Mouse (Mus musculus) left cerebral cortex, postnatal 36 days (tissue): Measurements from ENCODE around the gene Cnp. TPM values are rescaled to one million over a fixed set of nuclear protein-coding genes. Genes with fewer than 3 reads are reported as not detected.
"Not testable (repeated sequence)": the region's sequence is repeated elsewhere in the genome, so short reads cannot be mapped to it uniquely, and the experiment has no call there.

ENCODE experiments used
- DNase-seq, 2 experiments: peaks; one replicate each; pipeline ENCODE4 v3.0.0; 2021 to 2022; ENCODE audit warnings: low spot score in 2 of 2, mixed read lengths in 1 of 2
- intact Hi-C: fragments of 180-260 bp; cut with DNase I; formaldehyde crosslinking; loops from one replicate; pipeline ENCODE4 v1.15.1; 2025
- total RNA-seq, 2 experiments: library from RNA; stranded (reverse); gene quantifications; 2 replicates each; pipeline ENCODE4 v1.2.3; 2021

Gene Cnp
- total RNA-seq = 100 to 1,000 TPM; 167 to 298 TPM

- DNase-seq = peak; percentile 60 to 68
- intact Hi-C loops = loop anchor here (1.0 to 5.0 kb wide), 2 partner anchors 44 to 187 kb away; partner anchors contain the start of genes Hcrt and Nkiras2
These were observed at the start of gene Cnp for GRCm38 (mm10) chr11:100574708-100575483. Gene Cnp, plus strand, starts transcription at chr11:100574904.

DNA sequence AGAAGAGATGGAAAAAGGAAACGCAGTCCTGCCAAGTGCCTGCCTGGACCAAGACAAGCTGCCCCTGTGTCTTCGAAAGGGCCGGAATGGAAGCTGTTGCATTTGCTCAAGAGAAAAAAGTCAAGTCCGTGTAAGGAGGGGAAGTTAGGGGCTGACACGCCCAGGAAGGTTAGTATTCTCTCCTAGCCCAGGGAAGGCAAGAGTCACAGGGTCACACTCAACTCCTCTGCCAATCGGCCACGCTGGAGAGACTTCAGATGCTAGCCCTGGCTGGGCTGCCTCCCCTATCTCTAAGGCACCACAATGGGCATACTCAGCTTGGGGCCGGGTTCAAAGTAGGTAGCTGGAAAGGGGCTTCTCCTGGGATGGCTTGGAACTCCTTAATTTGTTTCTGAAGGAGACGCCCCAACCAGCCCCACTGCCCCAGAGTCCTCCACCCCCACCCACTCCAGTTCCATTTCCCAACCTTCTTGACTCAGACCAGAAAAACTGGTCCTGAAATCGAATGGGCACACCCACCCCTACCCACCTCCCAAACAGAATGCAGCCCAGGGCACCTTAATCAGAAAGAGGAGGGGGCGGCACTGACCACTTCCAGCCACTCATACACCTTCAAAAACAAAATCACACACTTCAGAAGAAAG, 49.6 kb upstream of the Cnp start:
- DNase-seq = no peak
- intact Hi-C loops = no loop called here

DNA sequence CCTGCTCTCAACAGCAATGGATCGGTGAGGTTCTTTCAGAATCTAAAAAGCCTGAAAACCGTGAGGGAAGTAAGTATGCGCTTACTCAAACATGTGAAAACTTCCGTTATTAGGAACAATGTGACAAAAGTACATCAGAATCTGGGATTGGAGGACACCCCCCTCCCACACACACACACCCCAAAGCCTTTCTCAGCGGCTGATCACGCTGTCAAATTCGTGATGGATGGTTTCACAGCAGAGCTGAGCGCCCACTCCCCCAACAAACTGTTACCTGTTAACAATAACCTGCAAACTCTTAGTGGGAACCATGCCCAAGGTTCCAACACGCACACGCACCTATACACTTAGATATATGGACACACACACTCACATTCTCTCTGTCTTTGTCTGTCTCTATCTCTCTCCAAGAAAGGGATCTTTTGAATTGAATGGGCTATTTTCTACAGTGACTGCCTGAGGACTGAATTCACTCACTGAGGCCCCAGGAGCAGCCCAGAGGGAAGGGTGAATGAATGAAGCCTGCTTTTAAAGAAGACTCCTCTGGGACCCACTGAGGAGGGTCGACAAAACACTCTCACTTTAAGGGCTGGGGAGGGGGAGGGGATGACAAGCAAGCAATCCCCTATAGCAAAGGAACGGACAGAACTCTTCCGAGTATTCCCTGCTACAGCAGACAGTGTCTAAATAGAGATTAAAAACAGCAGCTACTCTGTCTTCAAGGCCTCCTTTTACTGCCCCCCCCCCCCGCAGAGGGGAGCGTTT, 48.5 kb upstream of the Cnp start:
- no peak for DNase-seq
- intact Hi-C loops = no loop called here

GRCm38 (mm10) chr11:100527066-100527457, 47.6 kb upstream of the Cnp start:
- peak; percentile 56 to 60 for DNase-seq
- intact Hi-C loops = no loop called here

GRCm38 (mm10) chr11:100527458-100528374, 47.0 kb upstream of the Cnp start, which contains the start of gene Acly:
Gene Acly, minus strand, starts transcription at chr11:100528000.
- intact Hi-C loops = no loop called here
- DNase-seq = peak; percentile 96 to 97

GRCm38 (mm10) chr11:100528375-100529165, 46.1 kb upstream of the Cnp start:
- no peak for DNase-seq
- intact Hi-C loops = no loop called here

DNA sequence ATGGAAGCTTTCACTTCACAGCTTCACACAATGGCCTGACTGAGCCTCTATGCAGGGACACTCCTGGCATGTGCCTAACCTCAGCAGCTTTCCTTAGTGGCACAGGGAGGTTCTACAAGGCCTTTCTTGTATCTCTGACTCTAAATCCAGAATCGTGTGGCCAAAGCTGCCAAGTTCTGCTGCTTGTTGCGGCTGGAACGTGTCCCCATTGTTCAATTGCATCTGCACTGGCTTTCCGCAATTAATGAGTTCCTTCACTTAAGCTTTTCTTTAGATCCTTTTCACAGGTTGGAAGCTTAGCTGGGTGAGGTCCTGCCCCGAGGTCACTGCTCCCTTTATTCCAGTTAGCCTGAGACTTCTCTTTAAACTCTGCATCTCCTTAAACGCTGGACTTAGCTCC, 40.8 kb upstream of the Cnp start:
- intact Hi-C loops = no loop called here

GRCm38 (mm10) chr11:100534411-100534810, 40.3 kb upstream of the Cnp start:
- intact Hi-C loops, DNase-seq: not testable (repeated sequence)

More for the DNA sequence above, 40.8 kb upstream of the Cnp start:
- DNase-seq = no peak

DNA sequence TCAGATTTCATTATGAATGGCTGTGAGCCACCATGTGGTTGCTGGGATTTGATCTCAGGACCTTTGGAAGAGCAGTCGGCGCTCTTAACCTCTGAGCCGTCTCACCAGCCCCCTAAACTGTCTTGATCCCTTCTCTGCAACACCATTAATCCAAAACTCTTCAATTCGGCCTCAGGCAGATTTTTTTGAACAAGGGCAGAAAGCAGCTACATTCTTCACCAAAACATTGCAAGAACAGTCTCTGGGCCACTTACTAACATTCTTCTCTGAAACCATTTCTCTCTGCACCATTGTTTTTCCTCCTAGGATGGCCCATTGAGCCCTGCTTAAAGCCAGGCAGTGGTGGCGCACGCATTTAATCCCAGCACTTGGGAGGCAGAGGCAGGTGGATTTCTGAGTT, 39.9 kb upstream of the Cnp start:
- intact Hi-C loops, DNase-seq: not testable (repeated sequence)

DNA sequence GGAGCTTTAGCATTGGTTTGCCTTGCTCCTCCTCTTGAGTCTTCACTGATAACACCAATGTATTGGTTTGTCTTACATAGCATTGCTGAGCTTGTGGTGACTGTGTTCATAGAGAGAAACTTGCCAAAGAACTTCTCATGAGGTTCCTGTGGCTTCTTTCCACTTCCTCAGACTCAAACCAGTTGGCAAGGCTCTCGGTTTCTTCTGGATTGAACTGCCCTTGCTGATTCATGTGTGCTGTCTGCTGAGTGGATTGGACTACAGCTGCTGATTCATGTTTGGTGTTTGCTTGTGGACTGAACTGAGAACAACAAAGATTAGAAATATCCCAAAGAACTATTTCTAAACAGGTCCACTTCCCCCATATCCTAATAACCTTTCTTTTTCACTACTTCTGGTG, 38.7 kb upstream of the Cnp start:
- intact Hi-C loops = no loop called here
- DNase-seq = no peak

- intact Hi-C loops = no loop called here
- DNase-seq = no peak
These were observed 38.2 kb upstream of the Cnp start for GRCm38 (mm10) chr11:100536466-100536865.

DNA sequence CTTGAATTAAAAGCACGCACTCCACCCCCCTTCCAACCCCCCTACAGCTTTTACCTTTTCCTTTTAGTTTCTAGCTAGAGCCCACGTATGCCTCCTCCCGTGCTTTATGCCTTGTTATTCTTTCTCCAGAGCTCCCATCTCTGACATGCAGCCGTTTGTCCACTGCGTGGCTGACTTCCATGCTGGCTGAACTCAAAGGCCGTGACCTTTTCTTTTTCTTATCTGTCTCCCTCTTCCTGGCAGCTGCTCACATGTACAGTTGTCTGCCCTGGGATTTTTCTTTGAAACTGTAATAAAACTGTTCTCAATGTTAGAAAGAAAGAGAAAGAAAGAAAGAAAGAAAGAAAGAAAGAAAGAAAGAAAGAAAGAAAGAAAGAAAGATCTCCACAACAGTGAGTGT, 33.7 kb upstream of the Cnp start:
- intact Hi-C loops = no loop called here
- no peak for DNase-seq

DNA sequence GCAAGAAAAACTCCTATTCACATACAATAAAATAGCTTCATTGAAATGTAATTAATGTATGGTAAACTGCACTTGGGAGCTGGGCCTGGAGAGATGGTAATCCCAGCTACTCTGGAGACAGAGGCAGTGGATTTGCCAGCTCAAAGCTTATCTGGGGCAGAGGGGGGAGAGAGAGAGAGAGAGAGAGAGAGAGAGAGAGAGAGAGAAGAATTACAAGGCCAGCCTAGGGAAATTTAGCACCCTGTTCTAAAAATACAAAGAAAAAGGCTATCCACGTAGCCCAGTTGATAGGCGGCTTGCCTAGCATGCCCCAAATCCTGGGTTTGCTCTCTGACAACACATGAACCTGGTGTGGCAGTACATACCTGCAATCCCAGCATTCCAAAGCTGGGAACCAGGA, 33.1 kb upstream of the Cnp start:
- DNase-seq = no peak
- intact Hi-C loops = no loop called here

DNA sequence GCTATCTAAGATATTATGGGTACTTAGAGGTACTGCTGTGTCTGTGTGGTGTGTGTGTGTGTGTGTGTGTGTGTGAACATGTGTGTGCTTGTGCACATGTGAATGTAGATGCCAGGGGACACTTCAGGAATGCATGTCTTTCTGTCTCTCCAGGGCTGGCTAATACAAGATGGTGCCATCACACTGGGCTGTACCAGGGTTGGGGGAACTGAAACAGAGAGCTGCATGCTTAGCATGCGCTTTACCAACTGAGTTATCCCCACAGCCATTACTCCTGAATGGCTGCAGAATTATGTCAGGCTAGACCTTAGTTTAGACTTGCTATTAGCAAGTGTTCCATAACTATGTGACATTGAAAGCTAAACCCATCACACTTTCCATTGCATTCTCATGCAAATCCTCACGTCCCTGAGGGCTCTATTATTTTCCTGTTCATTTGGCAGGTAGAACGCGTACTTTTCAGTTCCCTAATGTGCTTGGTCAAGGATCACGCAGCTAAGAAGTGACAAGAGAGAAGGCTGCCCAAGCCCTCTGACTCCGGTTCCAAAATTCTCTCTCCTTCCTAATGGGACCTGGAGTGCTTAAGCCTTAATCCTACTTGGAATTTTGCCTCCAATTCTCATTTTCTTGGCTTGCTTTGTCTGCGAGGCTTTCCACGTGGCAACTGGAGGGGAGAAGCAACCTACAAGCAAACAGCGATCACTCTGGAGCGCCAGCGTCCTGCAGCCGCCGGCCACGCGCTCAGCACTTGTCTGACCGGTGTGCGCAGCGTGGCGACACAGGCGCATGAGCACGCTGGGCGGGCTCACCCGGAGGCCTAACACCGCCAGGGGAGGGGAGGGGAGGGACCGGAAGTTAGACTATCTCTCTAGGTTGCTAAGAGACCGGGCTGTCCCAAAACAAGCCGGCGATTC, 29.6 kb upstream of the Cnp start, which contains the start of gene Ttc25:
TSS of gene Ttc25 (plus strand) at position 776 of the 914 bp plus-strand sequence.
- DNase-seq = peak; percentile 76 to 77
- intact Hi-C loops = no loop called here

DNA sequence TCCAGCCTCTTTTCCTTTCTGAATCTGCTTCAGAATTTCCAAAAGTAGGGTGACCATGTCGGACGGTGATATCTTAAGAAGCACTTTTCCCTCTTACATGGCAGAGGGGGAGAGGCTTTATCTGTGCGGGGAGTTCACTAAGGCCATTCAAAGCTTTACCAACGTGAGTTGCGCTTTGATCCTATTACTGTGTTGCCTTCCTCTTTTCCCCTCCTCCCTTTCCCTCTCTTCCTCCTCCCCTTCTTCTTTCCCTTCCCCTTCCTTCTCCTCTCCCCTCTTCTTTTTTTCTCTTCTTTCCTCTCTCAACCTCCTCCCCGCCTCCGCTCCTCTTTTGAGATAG, 29.0 kb upstream of the Cnp start:
- intact Hi-C loops = no loop called here

DNA sequence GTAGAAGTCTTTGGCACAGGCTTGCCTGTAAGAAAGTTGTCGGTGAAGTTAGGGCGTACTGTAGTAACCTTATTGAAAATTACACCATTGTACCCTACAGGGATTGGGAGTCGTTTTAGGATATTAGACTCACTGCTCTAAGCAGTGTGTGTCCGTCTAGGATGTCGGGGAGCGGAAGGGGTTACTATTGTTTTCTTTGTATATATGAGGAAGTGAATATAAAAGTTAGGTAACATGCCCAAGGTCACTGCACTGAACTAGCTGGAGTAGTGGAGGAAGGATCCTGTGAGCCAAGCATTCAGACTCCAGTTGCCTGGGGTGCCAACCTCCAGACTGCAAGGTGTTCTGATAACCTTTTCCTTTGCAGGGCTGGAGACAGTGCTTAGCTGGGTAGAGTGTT, 27.7 kb upstream of the Cnp start:
- intact Hi-C loops = no loop called here
- DNase-seq = no peak

More for the DNA sequence above, 29.0 kb upstream of the Cnp start:
- DNase-seq = no peak

- intact Hi-C loops = no loop called here
- no peak for DNase-seq
These were observed 26.6 kb upstream of the Cnp start for GRCm38 (mm10) chr11:100548141-100548540.

DNA sequence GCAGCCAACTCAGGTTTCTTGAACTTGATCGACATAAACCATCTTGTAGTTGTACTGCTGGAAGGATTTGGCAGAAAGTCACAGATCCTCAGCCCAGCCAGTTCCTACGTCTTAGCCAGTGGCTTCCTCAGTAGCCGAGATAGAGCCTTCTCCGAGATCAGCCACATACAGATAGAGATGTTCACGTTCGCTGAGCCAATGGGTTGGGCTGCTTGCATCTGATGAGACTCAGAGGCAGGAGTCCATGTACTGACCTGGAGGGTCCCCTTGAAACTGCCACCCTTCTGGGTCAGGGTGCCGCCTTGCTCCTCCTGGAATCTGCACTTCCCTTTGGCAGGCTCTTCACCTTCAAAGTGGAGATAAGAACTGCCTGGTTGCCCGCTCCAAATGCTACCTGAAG, 25.2 kb upstream of the Cnp start:
- no peak for DNase-seq
- intact Hi-C loops = no loop called here
